Mouse (Mus musculus) E14TG2a.4 (cell line): ENCODE measurements around the gene Mad2l1bp.

Source experiments
- CTCF ChIP-seq: conservative IDR thresholded peaks from 2 replicates; pipeline ENCODE4 v1.5.1; 2014; ENCODE audit warnings: low read length
- NANOG ChIP-seq: IDR thresholded peaks from 2 replicates; pipeline ENCODE4 v1.6.1; 2014; ENCODE audit warnings: borderline replicate concordance, low read length, mixed read lengths

GRCm38 (mm10) chr17:46164301-46164700, 10.9 kb upstream of the Mad2l1bp start:
- no peak for TF ChIP-seq CTCF
- no peak for TF ChIP-seq NANOG
